In genomic region chr6:54227061-54227460, GRCm38 (mm10) we compare ENCODE assay signal across 16 mouse cellular contexts.
"Had no signal": no experiment of that assay in that cellular context is flagged by ENCODE, and none has a peak within 500 bp of the region (broad histone marks: within the 10 kb centered on the region; RNA-seq: fewer than 3 reads in every experiment).

No protein-coding gene starts in this region.

- ATAC-seq: inflammation-experienced regulatory T-cells, adult 6 months; midbrain, embryonic 16.5 days had no signal

- H3K27me3 ChIP-seq: neural tube, embryonic 13.5 days had no signal

- H3K4me2 ChIP-seq: midbrain, embryonic 12.5 days; neural tube, embryonic 13.5 days had no signal

- H3K9me3 ChIP-seq: midbrain, embryonic 12.5 days; neural tube, embryonic 13.5 days had no signal

- H3K27ac ChIP-seq: left cerebral cortex, adult 2 months; liver, embryonic 14.5 days; midbrain, embryonic 12.5 days; neural tube, embryonic 13.5 days had no signal

- H3K4me3 ChIP-seq: left cerebral cortex, adult 2 months; midbrain, embryonic 12.5 days; myocyte; neural tube, embryonic 13.5 days had no signal

- H3K36me3 ChIP-seq: midbrain, embryonic 12.5 days; neural tube, embryonic 13.5 days had no signal

- H3K9ac ChIP-seq: liver, embryonic 14.5 days; midbrain, embryonic 12.5 days; neural tube, embryonic 13.5 days had no signal

- DNase-seq: kidney, adult 18-20 months; kidney, postnatal 10 days; layer of hippocampus, postnatal 36 days; lung, adult 2 months; lung, postnatal 14 days; lung, postnatal 4 days; retina, postnatal 1 day; thymus, adult 18-20 months; thymus, postnatal 36 days had no signal
